Mouse (Mus musculus): ENCODE measurements at regions not wholly inside any gene's neighbourhood (a gene's known extent, or its start where the extent isn't known, plus 50 kb on each side); places are given as distances from the start of the nearest gene placed in this dataset.

DNA sequence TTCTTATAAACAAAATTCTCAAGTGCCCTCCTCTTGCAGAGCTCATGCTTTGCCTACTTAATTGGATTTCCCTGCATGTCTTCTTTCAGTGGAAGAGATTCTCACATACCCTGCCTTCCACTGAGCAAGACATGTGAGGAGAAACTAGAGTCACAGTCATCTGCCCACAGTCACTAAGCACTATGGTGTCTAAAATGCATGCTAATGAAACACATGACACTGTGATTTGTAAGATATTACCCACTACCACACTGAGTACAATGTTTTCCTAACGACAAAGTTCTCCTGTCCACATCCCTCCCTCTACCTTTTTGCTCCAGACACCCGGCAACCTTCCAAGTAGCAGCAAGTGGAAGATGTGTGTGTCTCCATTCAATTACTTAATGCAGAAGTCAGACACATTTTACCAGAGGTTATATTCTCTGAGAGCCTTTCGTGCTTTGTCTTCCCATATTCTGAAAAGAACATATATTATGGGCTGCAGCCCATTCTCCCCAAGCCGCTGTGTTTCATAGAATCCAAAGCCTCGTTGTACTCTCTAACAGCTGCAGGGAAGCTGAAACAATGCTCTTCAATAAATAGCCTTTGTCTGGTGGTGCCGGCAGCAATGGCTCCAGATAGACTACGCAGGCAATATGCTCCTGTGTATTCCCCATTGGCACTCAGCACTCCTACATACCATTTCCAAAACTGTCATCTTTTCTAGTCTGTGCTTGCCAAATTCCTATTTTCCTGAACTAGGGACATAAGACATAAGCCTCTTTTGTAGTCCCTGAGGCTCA lies 670.7 kb downstream of the Poteg start:
- no peak for DNase-seq (ENCODE audit: low read depth)

DNA sequence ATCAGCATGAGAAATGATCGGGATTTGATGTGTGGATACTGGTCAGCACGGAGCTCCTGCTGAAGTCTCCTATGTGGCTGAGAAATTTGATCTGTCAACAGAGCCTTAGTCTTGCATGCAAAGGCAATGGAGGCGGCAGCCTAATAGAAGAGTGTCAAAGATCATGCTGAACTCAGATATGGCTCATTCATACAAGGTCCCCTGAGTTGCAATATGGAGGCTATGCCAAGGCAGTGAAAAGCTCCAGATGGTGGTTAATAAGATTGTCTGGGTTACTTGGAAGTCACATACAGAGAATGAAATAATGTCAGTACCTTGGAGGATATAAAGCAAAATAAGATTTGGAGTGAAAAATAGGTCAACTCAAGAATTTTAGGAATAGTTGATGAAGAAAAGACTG lies 677.6 kb downstream of the Poteg start:
- no peak for DNase-seq (ENCODE audit: low read depth)

DNA sequence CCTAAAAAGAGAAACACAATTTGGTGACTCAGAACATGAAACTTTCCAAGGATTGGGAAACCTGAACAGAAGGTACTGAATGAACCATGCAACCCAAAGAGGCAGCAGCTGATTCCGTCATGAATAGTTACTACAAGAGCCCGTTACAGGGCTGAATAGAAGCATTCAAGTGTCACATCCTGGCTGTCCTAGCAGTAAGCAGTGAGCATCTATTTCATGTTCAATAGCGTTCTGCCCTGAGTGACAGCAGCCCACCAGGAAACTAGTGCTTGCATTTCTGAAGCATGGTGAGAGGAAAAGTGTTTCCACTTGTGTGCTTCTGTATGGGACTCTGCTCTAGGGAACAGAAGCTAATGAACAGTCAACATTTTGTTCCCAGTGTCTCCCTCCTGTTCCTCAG lies 694.4 kb downstream of the Poteg start:
- no peak for DNase-seq (ENCODE audit: low read depth)

GRCm38 (mm10) chr8:28148599-28149452 lies 701.4 kb downstream of the Poteg start:
- no peak for DNase-seq (ENCODE audit: low read depth)

DNA sequence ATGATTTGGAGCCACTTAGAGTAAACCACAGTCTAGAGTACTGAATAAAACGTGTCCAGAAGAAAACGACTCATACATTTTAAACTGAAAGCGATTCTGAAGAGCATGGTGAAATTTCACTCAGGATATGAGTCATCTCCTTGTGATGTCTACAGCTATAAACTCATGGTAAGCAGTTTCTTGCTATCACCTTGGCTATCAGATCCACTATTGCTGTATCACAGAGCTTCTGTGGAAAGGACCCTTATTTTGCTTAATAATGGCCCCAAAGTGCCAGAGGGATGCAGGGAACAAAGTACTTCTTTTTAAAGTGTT lies 701.9 kb downstream of the Poteg start:
- peak; percentile 13 for DNase-seq (ENCODE audit: low read depth)

GRCm38 (mm10) chr8:28160651-28161050 lies 713.2 kb downstream of the Poteg start:
- DNase-seq (ENCODE audit: low read depth), result no peak

GRCm38 (mm10) chr8:28168036-28168435 lies 720.6 kb downstream of the Poteg start:
- no peak for DNase-seq (ENCODE audit: low read depth)

DNA sequence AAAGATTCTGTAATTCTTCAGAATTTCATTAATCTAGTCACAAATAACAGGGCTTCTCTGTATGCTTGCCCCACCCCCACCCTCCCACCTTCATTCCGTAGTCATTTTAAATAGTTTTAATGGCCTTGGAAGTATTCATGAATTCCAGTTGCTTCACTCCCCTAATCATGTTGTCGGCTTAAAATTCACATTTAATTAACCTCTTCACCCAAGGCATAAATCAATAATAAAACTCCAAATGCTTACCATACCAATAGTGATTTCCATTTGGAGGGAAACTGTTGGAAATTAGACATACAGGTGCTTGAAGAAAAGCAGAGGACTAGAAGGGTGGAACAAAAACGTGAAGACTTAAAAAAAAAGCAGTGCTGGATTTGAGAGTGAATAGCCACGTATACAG lies 724.0 kb downstream of the Poteg start:
- no peak for DNase-seq (ENCODE audit: low read depth)

DNA sequence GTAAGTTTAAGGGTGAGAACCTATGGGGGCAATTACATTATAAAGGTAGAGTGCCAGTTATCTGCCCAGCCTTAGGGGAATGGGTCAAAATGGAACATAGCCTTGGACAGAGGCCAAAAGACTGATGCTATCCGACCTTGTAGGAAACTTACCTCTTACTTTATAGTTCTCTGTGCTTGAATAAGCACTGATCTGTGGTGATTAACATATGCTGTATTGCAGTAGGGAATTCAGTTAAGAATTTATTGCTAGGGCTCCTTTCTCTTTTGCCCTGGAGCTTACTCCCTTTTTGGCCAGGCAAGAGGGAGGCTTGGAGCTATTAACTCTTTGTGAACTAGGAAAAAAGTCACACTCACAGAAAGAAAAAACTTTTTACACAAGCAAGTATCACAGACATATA lies 748.5 kb downstream of the Poteg start:
- DNase-seq (ENCODE audit: low read depth), result no peak

DNA sequence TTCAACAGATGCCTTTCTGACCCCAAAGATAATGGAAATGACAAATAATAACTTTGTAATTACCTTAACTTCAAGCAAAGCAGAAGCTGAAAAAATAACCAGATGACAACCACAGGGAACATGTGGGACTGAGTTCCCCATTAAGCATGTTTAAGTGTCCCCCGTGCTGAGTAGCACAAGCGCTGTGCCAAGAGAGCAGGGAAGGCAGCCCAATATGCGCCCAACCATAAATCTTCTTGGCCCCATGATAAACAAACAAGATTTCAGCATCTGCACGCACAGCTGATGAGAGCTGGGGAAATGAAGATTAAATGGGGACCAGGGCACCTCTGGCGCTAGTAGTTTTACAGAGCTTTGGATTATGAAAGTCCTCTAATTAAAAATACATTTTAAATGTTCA lies 788.1 kb downstream of the Poteg start:
- no peak for DNase-seq (ENCODE audit: low read depth)

GRCm38 (mm10) chr8:28239411-28239810 lies 791.9 kb downstream of the Poteg start:
- no peak for DNase-seq (ENCODE audit: low read depth)

GRCm38 (mm10) chr8:28252399-28253240 lies 805.1 kb downstream of the Poteg start:
- no peak for DNase-seq (ENCODE audit: low read depth)

DNA sequence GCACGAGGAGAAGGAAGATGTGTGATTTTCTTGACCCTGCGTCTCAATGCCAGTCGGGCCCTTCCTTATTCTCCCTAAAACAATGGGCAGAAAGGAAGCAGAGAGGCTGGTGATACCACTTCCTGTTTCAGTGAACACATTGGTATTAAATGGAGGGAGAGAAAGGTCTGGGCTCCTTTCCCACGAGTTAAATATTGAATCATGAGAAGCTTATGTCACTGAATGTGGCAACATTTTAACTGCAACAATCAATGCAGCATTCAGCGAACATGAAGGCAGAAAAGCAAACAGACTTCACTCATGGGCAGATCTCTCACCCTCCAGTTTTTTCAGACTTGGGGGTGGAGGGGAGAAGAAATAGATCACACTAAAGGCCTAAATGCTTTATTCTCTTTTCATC lies 819.8 kb downstream of the Poteg start:
- DNase-seq (ENCODE audit: low read depth), result no peak

DNA sequence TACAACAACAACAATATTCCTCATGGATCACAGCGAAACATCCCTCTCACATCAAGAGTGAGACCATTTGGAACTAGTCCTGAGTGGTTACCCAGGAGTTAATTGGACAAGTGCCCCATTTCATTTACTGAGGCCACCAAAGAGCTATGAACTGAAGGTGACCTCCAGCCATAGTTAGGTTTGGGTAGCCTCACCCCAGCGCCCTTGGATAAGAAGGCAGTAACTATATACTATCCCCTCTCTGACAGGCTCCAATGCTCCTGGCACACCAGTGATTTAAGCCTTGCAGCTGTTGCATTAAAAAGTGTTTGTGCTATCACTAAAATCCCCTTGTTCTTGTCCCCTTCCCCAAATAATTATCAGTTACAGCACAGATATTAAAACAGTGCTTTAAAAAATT lies 836.8 kb downstream of the Poteg start:
- DNase-seq (ENCODE audit: low read depth), result no peak

- DNase-seq (ENCODE audit: low read depth), result no peak
Measured at GRCm38 (mm10) chr8:28298896-28299793, 851.7 kb downstream of the Poteg start.

GRCm38 (mm10) chr8:28317081-28317480 lies 869.6 kb downstream of the Poteg start:
- no peak for DNase-seq (ENCODE audit: low read depth)

GRCm38 (mm10) chr8:28333388-28333787 lies 885.9 kb downstream of the Poteg start:
- no peak for DNase-seq (ENCODE audit: low read depth)

DNA sequence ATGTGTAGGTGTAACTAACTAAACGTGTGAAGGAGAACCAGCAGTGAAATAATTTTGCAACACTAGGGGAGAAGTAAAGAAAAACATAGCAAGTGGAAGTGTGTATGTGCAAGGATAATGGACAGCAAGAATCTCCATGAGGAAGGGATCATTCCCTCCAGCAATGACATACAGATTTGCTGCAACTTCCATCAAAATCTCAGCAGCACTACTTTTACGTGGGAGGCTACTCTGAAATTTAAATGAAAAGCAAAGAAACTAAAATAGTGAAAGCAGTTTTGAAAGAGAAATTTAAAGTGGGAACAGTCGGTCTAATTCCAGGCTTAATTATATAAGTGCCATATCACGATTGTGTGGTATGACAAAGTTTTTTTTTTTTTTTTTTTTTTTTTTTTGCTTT lies 890.0 kb downstream of the Poteg start:
- no peak for DNase-seq (ENCODE audit: low read depth)

DNA sequence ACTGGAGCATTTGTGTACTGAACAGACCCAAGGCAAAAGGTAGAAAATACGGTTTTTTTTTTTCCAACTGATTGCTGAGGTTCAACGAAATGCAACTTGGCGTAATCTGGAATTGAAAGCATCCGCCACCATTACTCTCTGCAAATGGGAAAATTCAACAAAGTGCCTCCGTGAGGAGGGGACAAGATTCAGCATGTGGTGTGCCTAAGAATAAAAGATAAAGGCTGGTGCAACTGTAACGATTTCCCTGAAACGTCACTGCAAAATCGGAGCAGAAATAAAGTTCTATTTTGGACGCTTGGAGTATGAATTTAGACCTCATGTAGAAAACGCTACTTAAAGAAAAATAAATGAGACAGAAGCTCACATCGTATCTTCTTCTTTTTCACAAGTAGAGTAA lies 893.8 kb downstream of the Poteg start:
- DNase-seq (ENCODE audit: low read depth), result no peak

- no peak for DNase-seq (ENCODE audit: low read depth)
Measured at GRCm38 (mm10) chr8:28366470-28366869, 919.0 kb downstream of the Poteg start.

GRCm38 (mm10) chr8:28367361-28367760 lies 919.9 kb downstream of the Poteg start:
- no peak for DNase-seq (ENCODE audit: low read depth)

DNA sequence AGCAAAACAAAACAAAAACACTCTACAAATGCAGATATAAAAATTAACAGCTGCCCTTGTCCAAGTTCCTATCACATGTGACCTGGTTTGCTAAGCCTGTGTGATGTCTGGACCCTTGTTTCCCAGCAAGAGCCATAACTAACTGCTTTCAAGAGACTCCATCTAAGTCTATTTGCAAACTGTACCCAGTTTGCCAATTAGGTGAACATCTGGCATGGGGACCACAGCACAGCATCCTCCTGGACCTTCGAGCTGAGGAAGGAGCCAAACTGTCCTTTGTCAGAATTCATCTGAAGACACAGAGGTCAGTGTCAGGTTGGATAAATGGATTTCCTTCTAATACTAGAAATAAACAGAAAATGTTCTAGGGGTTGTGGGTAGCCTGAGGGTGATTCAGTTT lies 924.3 kb downstream of the Poteg start:
- DNase-seq (ENCODE audit: low read depth), result no peak

All from fibroblast of lung, adult 2 months (primary cell).